Mouse (Mus musculus) hindbrain, embryonic 14.5 days (tissue): ENCODE data around the gene Mymx. TPM values are rescaled to one million over a fixed set of nuclear protein-coding genes. Genes with fewer than 3 reads are reported as not detected.

Experiments used
- ATAC-seq: fragments of 200-750 bp; cut with Nextera tagmentation; 2 replicates; pipeline ENCODE4 v1.8.0; 2017; ENCODE audit warnings: moderate number of reproducible peaks, mild to moderate bottlenecking, moderate TSS enrichment, moderate library complexity; ENCODE audit not compliant: low FRiP score
- DNase-seq: peaks from one replicate; pipeline ENCODE4 v3.0.0-alpha.2; 2015; ENCODE audit warnings: low spot score
- H3K27ac ChIP-seq: fragments of 300-500 bp; sonication (generic); 2 replicates; pipeline ENCODE4 v1.5.1; 2014; ENCODE audit warnings: mild to moderate bottlenecking, moderate library complexity
- H3K27me3 ChIP-seq: fragments of 300-500 bp; sonication (generic); 2 replicates; pipeline ENCODE4 v1.6.1; 2014; ENCODE audit warnings: mild to moderate bottlenecking, low read length, mixed read lengths; ENCODE audit not compliant: control insufficient read depth, insufficient read depth
- H3K36me3 ChIP-seq: fragments of 300-500 bp; sonication (generic); replicated peaks from 2 replicates; pipeline ENCODE4 v1.6.1; 2014; ENCODE audit not compliant: control insufficient read depth, insufficient read depth
- H3K4me1 ChIP-seq: fragments of 300-500 bp; sonication (generic); replicated peaks from 2 replicates; pipeline ENCODE4 v1.6.1; 2014; ENCODE audit warnings: antibody characterized with exemption, low read length, mixed read lengths; ENCODE audit not compliant: control insufficient read depth, insufficient read depth
- H3K4me2 ChIP-seq: fragments of 300-500 bp; sonication (generic); replicated peaks from 2 replicates; pipeline ENCODE4 v1.6.1; 2014; ENCODE audit warnings: mild to moderate bottlenecking, moderate library complexity
- H3K4me3 ChIP-seq: fragments of 300-500 bp; sonication (generic); replicated peaks from 2 replicates; pipeline ENCODE4 v1.5.1; 2014; ENCODE audit warnings: mild to moderate bottlenecking, low read length
- H3K9ac ChIP-seq: fragments of 300-500 bp; sonication (generic); 2 replicates; pipeline ENCODE4 v1.6.1; 2014
- H3K9me3 ChIP-seq: fragments of 300-500 bp; sonication (generic); 2 replicates; pipeline ENCODE4 v1.6.1; 2016; ENCODE audit warnings: low read length; ENCODE audit not compliant: control insufficient read depth
- WGBS: fragments of 180-500 bp; shearing (Covaris S2); extraction: QIAGEN DNeasy Blood & Tissue Kit; methylation state at CpG from one replicate; pipeline ENCODE4 v1.1.7; 2014; 5-methylcytosine and 5-hydroxymethylcytosine counted together
- polyA plus RNA-seq: library from polyadenylated mRNA; unstranded; fragments of >200 nt; fragmentation: Nextera tagmentation; extraction: Ambion mirVana; gene quantifications from 2 replicates; pipeline ENCODE4 v1.2.1, GENCODE M21; 2014

Gene Mymx
- polyA plus RNA-seq, 1 experiment from 2014 or later = not detected

DNA sequence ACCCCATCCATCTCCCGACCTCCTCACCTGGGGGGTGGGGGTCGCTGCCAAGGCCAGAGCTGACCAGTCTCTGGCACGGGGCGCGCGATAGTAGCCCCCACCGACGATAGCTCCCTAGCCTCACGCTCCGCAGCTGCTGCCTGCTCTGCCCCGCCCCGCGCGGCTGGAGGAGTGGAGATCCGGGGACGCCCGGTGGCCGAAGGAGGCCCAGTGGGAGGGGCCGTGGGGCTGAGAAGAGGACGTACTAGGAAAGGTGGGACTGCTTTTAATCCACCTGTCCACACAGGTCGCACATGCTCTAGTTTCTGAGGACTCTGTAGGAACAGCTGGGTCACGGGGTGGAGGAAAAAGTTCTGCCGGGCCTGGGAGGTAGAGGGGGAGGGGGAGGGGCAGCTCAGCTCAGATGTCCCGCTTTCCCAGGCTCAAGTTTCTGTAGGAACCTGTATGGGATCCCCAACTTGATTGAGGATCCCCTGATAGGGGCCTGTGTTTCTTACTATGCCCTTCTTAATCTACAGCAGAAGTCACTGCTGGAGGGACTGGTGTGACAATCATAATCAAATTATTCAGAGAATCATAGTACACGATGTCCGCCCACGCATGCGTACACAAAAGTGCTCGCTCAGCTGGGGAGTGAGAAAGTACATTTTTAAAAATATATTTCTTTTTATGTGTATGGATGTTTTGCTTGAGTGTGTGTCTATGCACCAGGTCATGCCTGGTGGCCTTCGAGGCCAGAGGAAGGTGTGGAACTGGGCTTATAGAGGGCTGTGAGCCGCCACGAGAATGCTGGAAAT, 2.3 kb downstream of the Mymx start, which contains the start of gene Slc29a1:
Slc29a1 (minus strand) TSS at position 161 of the 797 bp plus-strand sequence.
- no peak for DNase-seq
- H3K9me3 ChIP-seq = no peaks in the 10 kb centered on the region
- H3K4me1 ChIP-seq = peaks cover 15% of the 10 kb centered on the region
- ATAC-seq = no peak
- no peak within 1 kb of the TSS for H3K27ac ChIP-seq
- peaks cover 37% of the 10 kb centered on the region for H3K27me3 ChIP-seq
- peak within 1 kb of the TSS; percentile 20 for H3K4me3 ChIP-seq
- peak within 1 kb of the TSS; percentile 55 for H3K4me2 ChIP-seq
- WGBS = 14% methylated on average over 30 of the region's 32 CpGs
- peak within 1 kb of the TSS; percentile 31 for H3K9ac ChIP-seq
- H3K36me3 ChIP-seq = no peaks in the 10 kb centered on the region

DNA sequence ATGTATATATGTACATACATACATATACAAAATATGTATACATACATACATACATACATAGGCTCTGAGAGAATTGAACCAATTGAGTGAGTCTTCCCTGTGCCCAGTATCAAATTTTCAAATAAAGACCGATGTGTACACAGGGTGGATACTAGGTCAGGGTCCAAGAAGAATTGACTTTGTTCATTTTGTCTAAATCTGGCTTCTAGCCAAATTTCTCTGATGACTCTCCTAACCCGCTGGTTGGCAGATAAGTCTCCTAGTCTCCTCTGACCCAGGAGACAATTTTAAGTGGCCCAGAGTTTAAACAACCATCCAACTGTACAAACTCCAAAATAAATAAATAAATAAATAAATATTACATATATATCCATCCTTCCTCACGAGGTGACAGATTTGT, 3.0 kb downstream of the Mymx start:
- peaks cover 43% of the 10 kb centered on the region for H3K27me3 ChIP-seq
- no peaks in the 10 kb centered on the region for H3K36me3 ChIP-seq
- peak overlapping the region; percentile 55 for H3K4me2 ChIP-seq
- H3K9ac ChIP-seq = peak overlapping the region; percentile 31; the same call in 1 of the 2 replicates
- no peak overlapping the region; the same call in 1 of the 2 replicates for H3K4me3 ChIP-seq
- H3K9me3 ChIP-seq = no peaks in the 10 kb centered on the region
- no peak overlapping the region for H3K27ac ChIP-seq
- peaks cover 18% of the 10 kb centered on the region for H3K4me1 ChIP-seq
- 48% methylated on average over 3 of the region's 3 CpGs for WGBS
- DNase-seq (no peak), ATAC-seq (no peak)

DNA sequence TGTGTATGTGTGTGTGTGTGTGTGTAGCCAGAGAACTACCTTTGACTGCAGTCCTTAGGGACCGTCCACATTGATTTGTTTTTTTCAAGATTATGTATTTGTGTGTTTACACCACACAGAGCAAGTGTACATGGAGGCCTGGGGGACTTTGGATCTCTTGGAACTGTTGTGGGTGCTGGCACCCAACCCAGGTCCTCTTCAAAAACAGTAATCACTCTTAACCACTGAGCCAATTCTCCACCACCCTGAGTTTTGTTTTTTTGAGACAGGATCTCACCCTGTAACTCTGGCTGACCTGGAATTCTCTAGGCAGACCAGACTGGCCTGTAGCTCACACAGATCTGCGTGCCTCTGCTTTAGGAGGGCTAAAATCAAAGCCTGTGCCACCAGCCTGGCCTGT, 3.5 kb downstream of the Mymx start:
- no peaks in the 10 kb centered on the region for H3K9me3 ChIP-seq

DNA sequence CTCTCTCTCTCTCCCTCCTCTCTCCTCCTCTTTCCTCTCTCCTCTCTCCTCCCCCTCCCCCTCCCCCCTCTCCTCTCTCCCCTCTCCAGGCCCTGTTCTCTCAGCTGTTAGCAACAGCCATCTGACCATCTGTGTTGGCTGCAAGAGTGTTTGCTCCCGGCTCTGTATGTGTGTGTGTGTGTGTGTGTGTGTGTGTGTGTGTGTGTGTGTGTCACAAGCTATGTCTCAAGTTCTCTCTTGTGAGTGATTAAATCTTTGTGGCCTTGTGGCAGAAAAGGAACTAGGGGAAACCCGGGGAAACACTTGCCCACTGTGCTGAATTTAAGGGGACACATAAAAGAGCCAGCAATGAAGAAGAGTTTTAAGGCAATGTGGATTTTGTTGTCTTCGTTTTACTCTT, 4.1 kb downstream of the Mymx start:
- H3K27me3 ChIP-seq = peaks cover 49% of the 10 kb centered on the region
- DNase-seq (no peak), ATAC-seq (no peak)
- WGBS = 43% methylated on average over 3 of the region's 3 CpGs
- H3K36me3 ChIP-seq = no peaks in the 10 kb centered on the region
- no peak overlapping the region for H3K4me3 ChIP-seq
- H3K4me1 ChIP-seq = peaks cover 19% of the 10 kb centered on the region
- H3K4me2 ChIP-seq = no peak overlapping the region
- no peak overlapping the region for H3K9ac ChIP-seq
- no peaks in the 10 kb centered on the region for H3K9me3 ChIP-seq
- H3K27ac ChIP-seq = no peak overlapping the region

More for the DNA sequence above, 3.5 kb downstream of the Mymx start:
- Histone ChIP-seq H3K4me2 (no peak overlapping the region), H3K27ac (no peak overlapping the region), H3K36me3 (no peaks in the 10 kb centered on the region), H3K9ac (no peak overlapping the region), H3K27me3 (peaks cover 48% of the 10 kb centered on the region), H3K4me1 (peaks cover 18% of the 10 kb centered on the region), H3K4me3 (no peak overlapping the region)
- 90% methylated on average over 2 of the region's 2 CpGs for WGBS
- ATAC-seq (no peak), DNase-seq (no peak)

DNA sequence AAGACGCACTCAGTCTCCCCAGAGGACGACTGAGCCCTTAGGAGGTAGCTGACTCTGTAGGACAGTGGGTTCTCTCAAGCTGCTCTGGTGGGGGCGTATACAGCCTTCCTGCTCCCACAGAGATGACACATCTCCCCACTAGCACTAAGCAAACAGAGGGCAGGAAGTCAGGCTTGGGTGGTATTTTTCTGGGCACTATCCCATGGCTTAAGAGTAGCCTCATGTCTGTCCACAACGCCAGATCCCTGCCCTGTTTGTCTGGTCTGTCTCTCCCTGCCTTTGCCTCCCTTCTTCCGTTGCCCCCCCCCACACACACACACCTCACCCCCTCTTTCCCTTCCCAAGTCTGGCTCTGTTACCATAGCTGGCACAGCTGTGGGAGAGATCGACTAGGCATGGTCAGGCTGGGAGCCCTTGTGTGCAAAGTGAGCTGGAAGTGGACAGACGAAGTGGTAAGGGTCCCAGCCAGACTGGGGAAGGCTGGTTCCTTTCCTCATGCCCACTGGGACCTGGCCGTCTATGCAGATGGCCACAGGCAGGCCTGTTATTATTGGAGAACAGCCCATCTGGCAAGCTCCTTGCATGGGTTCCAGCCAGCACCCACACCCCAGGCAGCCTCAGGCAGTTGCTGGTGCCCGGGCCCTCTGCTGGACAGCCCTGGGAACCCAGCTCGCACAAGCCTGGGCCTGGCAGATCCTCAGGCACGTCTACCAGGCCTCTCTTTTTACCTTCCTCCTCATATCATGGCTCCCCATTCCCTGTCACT, 5.1 kb downstream of the Mymx start:
- Histone ChIP-seq H3K27ac (peak overlapping the region; percentile 32), H3K4me2 (no peak overlapping the region), H3K4me1 (peaks cover 27% of the 10 kb centered on the region), H3K36me3 (no peaks in the 10 kb centered on the region), H3K9ac (no peak overlapping the region), H3K27me3 (peaks cover 43% of the 10 kb centered on the region), H3K4me3 (no peak overlapping the region), H3K9me3 (no peaks in the 10 kb centered on the region)
- DNase-seq = no peak
- WGBS = 23% methylated on average over 10 of the region's 11 CpGs
- ATAC-seq = peak; percentile 56; the same call in 1 of the 2 replicates

DNA sequence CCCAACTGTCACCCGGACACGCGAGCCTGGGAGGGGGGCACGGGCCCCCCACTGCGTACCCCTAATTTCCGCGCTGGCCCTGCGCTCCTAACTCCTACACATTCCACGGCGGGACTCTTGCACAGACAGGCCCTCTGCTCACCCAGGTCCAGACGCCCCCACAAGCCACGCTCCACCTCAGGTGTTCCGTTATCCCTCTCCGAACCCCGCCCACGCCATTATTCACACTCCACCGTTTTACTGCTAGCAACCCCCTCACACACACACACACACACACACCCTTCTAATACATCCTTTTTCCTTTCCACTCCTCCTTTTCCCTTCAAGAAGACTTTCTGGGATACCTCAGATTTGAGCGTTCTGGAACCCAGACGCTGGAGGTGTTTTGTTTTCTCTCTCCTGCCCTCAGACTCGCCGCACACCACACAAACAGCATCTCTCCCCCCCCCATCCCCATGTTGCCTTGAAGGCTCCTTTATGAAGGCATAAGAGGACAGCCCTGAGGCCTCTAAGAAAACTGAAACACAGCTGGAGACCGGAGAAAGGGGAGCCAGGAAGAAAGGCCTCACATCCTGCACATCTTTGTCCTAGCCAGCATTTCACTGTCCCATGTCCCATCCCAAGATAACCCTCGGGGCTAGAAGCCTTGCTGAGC, 6.0 kb downstream of the Mymx start:
- WGBS = 3% methylated on average over 23 of the region's 23 CpGs
- Histone ChIP-seq H3K4me3 (peak overlapping the region; percentile 42), H3K27ac (no peak overlapping the region), H3K9me3 (no peaks in the 10 kb centered on the region), H3K4me1 (peaks cover 27% of the 10 kb centered on the region), H3K27me3 (peaks cover 33% of the 10 kb centered on the region), H3K4me2 (peak overlapping the region; percentile 91), H3K9ac (peak overlapping the region; percentile 61), H3K36me3 (no peaks in the 10 kb centered on the region)
- DNase-seq (no peak), ATAC-seq (peak; percentile 29; the same call in 1 of the 2 replicates)

DNA sequence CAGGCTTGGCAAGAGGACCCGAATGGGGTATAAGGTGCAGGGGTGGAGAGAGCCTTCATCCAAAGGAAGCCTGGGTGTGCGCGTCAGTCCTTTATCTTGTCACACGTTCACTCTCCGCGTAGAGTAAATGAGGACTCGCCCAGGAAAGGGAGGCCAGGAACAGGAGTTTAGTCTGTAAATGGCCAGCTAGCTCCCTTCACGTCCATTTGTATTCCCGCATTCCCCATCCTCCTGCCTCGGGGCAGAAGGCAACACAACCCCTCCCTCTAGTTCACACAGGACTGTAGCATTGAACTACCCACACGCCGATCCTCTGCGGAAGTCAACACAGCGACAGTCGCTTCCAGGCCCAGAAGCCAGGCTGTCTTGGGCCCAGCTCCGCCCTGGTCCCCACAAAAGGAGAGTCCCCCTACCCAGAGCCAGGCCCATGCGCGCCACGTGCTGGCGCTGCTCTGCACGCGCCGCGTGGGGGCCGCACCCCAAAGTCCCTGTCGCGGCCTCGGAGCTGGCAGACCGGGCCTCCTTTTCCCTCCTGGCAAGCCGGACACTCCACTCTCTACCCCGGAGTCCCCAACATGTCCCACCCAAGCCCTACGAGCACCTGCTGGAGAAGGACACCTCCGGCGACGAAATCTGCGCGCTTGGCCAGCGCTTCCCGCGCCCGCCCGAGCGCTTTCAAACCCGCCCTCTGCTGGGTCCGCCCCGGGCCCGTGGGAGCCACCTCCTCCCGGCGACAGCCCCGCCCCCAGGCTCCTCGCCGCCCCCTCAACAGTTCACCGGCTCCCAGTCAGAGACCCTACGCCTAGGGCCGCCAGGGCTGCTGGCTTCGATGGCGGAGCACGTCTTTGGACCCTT, 6.8 kb downstream of the Mymx start:
- peak overlapping the region; percentile 91 for H3K4me2 ChIP-seq
- no peak overlapping the region for H3K27ac ChIP-seq
- peaks cover 27% of the 10 kb centered on the region for H3K4me1 ChIP-seq
- H3K36me3 ChIP-seq = no peaks in the 10 kb centered on the region
- peak overlapping the region; percentile 61 for H3K9ac ChIP-seq
- ATAC-seq (peak; percentile 36; the same call in 1 of the 2 replicates), DNase-seq (no peak)
- whole genome bisulfite sequencing = 1% methylated on average over 55 of the region's 58 CpGs
- peaks cover 26% of the 10 kb centered on the region for H3K27me3 ChIP-seq
- no peaks in the 10 kb centered on the region for H3K9me3 ChIP-seq
- H3K4me3 ChIP-seq = peak overlapping the region; percentile 42

DNA sequence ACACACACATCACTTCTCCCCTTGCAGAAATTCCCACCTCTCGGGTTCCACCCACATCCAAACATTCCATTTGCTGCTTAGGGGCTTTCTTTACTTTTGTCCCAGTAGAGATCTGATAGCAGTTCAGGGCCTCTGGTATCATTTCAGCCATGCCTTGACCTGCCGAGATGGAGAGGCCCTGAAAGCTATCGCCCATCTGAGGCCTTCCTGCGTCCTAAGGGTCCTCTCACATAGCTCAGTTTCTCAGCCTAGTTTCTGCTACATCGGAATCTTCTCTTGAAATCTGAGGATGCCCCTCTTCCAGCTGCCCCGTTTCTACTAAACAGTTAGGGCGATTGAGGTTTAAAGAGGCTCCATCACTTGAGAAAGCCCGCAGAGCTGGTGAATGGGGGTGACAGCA, 7.7 kb downstream of the Mymx start:
- H3K4me1 ChIP-seq = peaks cover 21% of the 10 kb centered on the region
- 49% methylated on average over 8 of the region's 8 CpGs for WGBS
- H3K9ac ChIP-seq = peak overlapping the region; percentile 61; the same call in 1 of the 2 replicates

More for the DNA sequence above, 7.7 kb downstream of the Mymx start:
- Histone ChIP-seq H3K4me3 (peak overlapping the region; percentile 42; the same call in 1 of the 2 replicates), H3K36me3 (no peaks in the 10 kb centered on the region), H3K27ac (no peak overlapping the region), H3K9me3 (no peaks in the 10 kb centered on the region), H3K27me3 (peaks cover 17% of the 10 kb centered on the region), H3K4me2 (peak overlapping the region; percentile 91)
- no peak for ATAC-seq
- DNase-seq = no peak
